Mouse (Mus musculus) spleen, adult 12 weeks (tissue): ENCODE measurements around the gene Memo1.
"Not testable (repeated sequence)": the region's sequence is repeated elsewhere in the genome, so short reads cannot be mapped to it uniquely, and the experiment has no call there.

Experiments used
- DNase-seq: peaks from one replicate; pipeline ENCODE4 v3.0.0; 2022; ENCODE audit warnings: low spot score

Memo1 gene

GRCm38 (mm10) chr17:74295026-74295970 is at the start of gene Memo1:
Gene Memo1, minus strand, starts transcription at chr17:74295521.
- peak; percentile 46 for DNase-seq

- no peak for DNase-seq
Observed at GRCm38 (mm10) chr17:74341151-74341550, 45.8 kb upstream of the Memo1 start.

DNA sequence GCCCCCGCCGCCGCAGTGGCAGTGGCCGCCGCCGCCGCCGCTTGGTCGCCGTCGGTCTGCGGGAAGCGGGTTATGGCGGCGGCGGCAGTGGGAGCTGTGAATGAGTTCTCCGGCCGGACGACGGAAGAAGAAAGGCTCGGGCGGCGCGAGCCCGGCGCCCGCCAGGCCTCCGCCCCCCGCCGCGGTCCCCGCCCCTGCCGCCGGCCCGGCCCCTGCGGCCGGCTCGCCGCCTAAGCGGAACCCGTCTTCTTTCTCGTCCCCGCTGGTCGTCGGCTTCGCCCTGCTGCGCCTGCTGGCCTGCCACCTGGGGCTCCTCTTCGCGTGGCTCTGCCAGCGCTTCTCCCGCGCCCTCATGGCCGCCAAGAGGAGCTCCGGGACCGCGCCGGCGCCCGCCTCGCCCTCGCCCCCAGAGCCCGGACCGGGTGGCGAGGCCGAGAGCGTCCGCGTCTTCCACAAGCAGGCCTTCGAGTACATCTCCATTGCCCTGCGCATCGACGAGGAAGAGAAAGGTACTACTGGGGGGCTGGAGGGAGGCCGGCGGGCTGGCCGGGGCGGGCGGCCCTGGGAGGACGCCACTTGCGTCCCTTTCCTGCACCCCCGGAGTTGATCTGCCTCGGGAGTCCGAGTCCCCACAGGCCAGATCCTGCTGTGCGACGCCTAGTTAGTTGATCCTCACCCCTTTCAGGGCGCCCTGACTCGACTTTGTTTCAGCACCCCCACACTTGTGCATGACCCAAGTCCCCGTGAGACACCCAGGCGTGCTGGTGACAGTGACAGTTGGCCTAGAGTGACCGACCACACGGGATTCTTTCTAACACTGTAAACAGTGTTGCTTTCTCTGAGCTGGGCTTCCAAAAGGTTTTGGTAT is 43.9 kb upstream of the Memo1 start, which contains the start of gene Spast:
Gene Spast, plus strand, starts transcription at position 51 of the 868 bp plus-strand sequence.
- DNase-seq = peak; percentile 69

DNA sequence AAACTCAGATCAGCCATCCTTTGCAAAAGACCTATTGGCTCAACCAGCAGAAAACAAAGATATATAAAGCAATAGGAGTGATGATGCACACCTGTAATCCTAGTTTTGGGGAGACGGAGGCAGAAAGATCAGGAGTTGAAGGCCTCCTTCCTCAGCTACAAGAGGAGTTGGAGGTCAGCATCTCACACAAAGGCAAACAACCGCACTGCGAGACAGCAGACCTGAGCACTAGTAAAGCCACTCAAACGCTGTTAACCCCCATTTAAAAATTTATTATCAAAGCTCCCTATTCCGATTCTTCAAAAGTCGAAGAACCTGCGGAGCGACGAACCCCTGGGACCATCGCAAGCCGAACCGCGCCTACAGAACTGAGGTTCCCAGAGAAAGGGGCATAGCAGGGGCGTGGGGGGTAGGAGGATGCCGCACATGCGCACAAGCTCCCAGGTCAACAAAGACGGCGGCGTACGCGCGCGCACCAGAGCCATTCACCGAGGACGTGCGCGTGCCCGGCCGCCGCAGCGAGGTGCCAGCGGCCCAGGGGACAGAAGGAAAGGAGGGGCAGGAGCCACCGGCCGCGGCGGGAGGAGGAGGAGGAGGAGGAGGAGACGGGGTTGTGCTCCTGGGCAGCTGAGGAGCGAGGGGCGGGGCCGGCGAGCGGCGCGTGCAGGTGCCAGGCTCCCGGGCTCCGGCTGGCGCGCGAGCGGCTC is 43.1 kb upstream of the Memo1 start:
- peak; percentile 85 for DNase-seq

- no peak for DNase-seq
Observed at GRCm38 (mm10) chr17:74331049-74331676, 35.8 kb upstream of the Memo1 start.

DNA sequence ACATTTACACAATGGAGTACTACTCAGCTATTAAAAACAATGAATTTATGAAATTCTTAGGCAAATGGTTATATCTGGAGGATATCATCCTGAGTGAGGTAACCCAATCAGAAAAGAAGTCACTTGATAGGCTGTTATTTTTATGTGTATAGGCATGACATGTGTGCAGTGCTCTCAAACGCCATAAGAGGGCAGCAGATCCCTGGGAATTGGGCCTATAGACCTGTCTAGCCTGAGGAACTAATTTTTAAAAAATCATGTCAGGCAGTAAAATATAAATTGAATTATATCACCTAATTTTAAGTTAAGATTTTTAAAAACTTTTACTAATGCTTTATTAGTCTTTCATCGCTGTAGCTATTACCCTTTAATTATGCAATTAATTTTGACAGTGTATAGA is 32.8 kb upstream of the Memo1 start:
- peak; percentile 52 for DNase-seq

DNA sequence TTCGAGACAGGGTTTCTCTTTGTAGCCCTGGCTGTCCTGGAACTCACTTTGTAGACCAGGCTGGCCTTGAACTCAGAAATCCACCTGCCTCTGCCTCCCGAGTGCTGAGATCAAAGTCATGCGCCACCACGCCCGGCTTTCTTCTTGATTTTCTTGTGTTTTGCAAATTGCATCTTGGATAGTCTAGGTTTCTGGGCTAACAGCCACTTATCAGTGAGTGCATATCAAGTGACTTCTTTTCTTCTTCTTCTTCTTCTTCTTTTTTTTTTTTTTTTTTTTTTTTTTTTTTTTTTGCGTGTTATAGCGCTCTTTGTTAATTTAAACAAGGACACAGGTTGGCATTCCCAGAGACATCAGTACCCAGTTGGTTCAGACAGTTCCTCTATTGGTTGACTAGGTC is 31.9 kb upstream of the Memo1 start:
- not testable (repeated sequence) for DNase-seq

DNA sequence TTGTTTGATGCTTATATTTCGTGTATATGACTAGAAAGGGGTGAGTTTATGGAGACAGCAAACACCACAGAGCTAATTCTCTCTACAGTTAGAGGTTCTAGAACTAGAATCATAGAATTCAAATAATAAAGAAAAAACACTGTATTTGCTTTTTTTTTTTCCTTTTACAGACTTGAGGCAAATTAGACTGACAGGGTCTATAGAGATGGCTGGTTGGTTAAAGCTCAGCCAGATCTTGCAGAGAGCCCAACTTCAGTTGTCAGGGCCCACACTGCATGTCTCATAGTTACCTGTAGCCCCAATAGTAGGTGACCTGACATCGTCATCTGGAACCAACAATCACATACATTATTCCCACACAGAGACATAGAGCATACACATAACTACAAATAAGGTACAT is 28.5 kb upstream of the Memo1 start, which contains the start of gene Dpy30:
Gene Dpy30, minus strand, starts transcription at position 101 of the 400 bp plus-strand sequence.
- DNase-seq = no peak

DNA sequence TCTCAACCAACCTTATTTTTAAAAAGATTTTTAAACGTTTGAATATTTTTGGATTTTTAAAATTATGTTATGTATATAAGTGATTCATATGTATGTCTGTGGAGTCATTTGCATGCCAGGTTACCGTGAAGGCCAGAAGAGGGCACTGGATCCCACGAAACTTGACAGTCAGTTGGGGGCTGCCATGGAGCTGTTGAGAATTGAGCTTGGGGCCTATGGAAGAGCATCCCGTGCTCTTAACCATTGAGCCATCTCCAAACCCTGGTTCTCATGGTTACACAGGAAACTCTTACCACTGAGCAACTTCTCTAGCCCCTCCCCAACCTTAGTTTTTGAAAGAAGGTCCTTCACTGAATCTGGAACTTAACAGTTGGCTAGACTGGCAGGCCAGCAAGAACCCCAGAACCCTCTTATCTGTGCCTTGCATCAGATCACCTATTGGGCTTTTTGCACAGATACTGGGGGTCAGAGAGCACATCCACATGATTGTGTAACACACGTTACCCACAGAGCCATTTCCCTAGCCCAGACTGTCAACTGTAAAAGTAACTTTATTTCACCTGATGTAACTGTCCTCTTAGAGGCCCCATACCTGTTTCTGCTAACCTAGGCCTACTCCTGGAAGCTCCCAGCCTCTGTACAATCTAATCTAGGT is 27.2 kb upstream of the Memo1 start:
- no peak for DNase-seq

- DNase-seq = no peak
Observed at GRCm38 (mm10) chr17:74318721-74319120, 23.4 kb upstream of the Memo1 start.

- DNase-seq = peak; percentile 87
Observed at GRCm38 (mm10) chr17:74316309-74316863, 21.1 kb upstream of the Memo1 start.

GRCm38 (mm10) chr17:74315445-74316308 is 20.4 kb upstream of the Memo1 start:
- DNase-seq = no peak

GRCm38 (mm10) chr17:74306021-74306420 is 10.7 kb upstream of the Memo1 start:
- no peak for DNase-seq

GRCm38 (mm10) chr17:74305616-74306015 is 10.3 kb upstream of the Memo1 start:
- DNase-seq = no peak

GRCm38 (mm10) chr17:74304060-74304459 is 8.7 kb upstream of the Memo1 start:
- DNase-seq = no peak

- no peak for DNase-seq
Observed at GRCm38 (mm10) chr17:74300089-74300488, 4.8 kb upstream of the Memo1 start.

GRCm38 (mm10) chr17:74296991-74297390 is 1.7 kb upstream of the Memo1 start:
- DNase-seq = not testable (repeated sequence)

DNA sequence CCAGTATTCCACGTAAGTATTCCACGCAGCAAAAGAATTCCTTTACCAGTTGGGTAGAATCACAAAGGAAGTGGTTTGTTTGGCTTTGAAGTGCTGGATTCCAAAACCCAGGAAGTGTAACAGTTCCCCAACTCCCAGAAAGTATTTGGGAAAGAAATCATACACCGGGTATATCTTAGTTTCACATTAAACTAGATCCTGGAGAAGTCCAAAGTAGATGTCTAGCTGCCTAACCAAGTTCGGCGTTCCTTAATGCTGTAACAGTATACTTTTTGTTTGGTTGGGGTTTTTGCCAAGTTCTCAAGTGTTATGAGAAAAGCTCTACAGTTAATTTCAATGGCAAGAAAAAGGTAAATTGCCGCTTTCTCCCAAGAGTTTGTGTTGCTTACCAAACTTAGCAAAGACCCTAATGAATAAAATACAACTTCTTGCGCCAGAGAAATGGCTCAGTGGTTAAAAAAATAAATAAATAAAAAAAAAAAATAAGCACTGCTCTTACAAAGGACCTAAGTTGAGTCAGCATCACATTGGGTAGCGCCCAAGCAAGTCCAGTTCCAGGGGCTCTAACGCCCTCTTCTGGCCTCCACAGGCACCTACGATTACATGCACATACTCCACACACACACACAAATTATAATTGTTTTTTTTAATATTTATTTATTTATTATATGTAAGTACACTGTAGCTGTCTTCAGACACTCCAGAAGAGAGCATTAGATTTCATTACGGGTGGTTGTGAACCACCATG is 929 bp upstream of the Memo1 start:
- no peak for DNase-seq
